Mouse (Mus musculus): Measurements from ENCODE around the gene Slc35f3.

Gene Slc35f3

GRCm38 (mm10) chr8:126327786-126328185 lies 29.4 kb downstream of the Slc35f3 start:
- WGBS = 42% methylated on average over 5 of the region's 5 CpGs

GRCm38 (mm10) chr8:126338864-126339263 lies 40.5 kb downstream of the Slc35f3 start:
- WGBS = 88% methylated on average over 3 of the region's 3 CpGs

- WGBS = 79% methylated on average over 3 of the region's 3 CpGs
These were observed 41.0 kb downstream of the Slc35f3 start for GRCm38 (mm10) chr8:126339357-126339756.

GRCm38 (mm10) chr8:126341200-126341599 lies 42.8 kb downstream of the Slc35f3 start:
- 56% methylated on average over 1 of the region's 1 CpGs for WGBS

- 80% methylated on average over 5 of the region's 5 CpGs for WGBS
These were observed 45.1 kb downstream of the Slc35f3 start for GRCm38 (mm10) chr8:126343427-126343826.

- 59% methylated on average over 4 of the region's 4 CpGs for WGBS
These were observed 46.7 kb downstream of the Slc35f3 start for GRCm38 (mm10) chr8:126345100-126345499.

GRCm38 (mm10) chr8:126353259-126353658 lies 54.9 kb downstream of the Slc35f3 start:
- 84% methylated on average over 1 of the region's 1 CpGs for WGBS

- WGBS = 63% methylated on average over 3 of the region's 3 CpGs
These were observed 59.6 kb downstream of the Slc35f3 start for GRCm38 (mm10) chr8:126357946-126358345.

GRCm38 (mm10) chr8:126359296-126359695 lies 60.9 kb downstream of the Slc35f3 start:
- WGBS = 62% methylated on average over 6 of the region's 6 CpGs

GRCm38 (mm10) chr8:126360106-126360505 lies 61.7 kb downstream of the Slc35f3 start:
- WGBS = 69% methylated on average over 11 of the region's 11 CpGs

GRCm38 (mm10) chr8:126360701-126361100 lies 62.3 kb downstream of the Slc35f3 start:
- WGBS = 66% methylated on average over 5 of the region's 5 CpGs

- WGBS = 77% methylated on average over 3 of the region's 3 CpGs
These were observed 67.9 kb downstream of the Slc35f3 start for GRCm38 (mm10) chr8:126366251-126366650.

- WGBS = 76% methylated on average over 10 of the region's 10 CpGs
These were observed 70.1 kb downstream of the Slc35f3 start for GRCm38 (mm10) chr8:126368349-126369054.

- WGBS = 86% methylated on average over 3 of the region's 3 CpGs
These were observed 73.5 kb downstream of the Slc35f3 start for GRCm38 (mm10) chr8:126371871-126372270.

- WGBS = 86% methylated on average over 6 of the region's 6 CpGs
These were observed 81.2 kb downstream of the Slc35f3 start for GRCm38 (mm10) chr8:126379580-126379979.

- WGBS = 61% methylated on average over 2 of the region's 2 CpGs
These were observed 81.8 kb downstream of the Slc35f3 start for GRCm38 (mm10) chr8:126380141-126380540.

GRCm38 (mm10) chr8:126381299-126381698 lies 82.9 kb downstream of the Slc35f3 start:
- WGBS = 86% methylated on average over 7 of the region's 7 CpGs

GRCm38 (mm10) chr8:126382216-126382615 lies 83.9 kb downstream of the Slc35f3 start:
- 58% methylated on average over 14 of the region's 14 CpGs for WGBS

GRCm38 (mm10) chr8:126382749-126383148 lies 84.4 kb downstream of the Slc35f3 start:
- 37% methylated on average over 5 of the region's 5 CpGs for WGBS

- WGBS = 92% methylated on average over 4 of the region's 4 CpGs
These were observed 89.2 kb downstream of the Slc35f3 start for GRCm38 (mm10) chr8:126387566-126387965.

- 36% methylated on average over 2 of the region's 2 CpGs for WGBS
These were observed 93.2 kb downstream of the Slc35f3 start for GRCm38 (mm10) chr8:126391541-126391940.

- 59% methylated on average over 9 of the region's 9 CpGs for WGBS
These were observed 97.0 kb downstream of the Slc35f3 start for GRCm38 (mm10) chr8:126395386-126395785.

- WGBS = 36% methylated on average over 5 of the region's 5 CpGs
These were observed 97.6 kb downstream of the Slc35f3 start for GRCm38 (mm10) chr8:126395917-126396316.

GRCm38 (mm10) chr8:126398349-126398748 lies 100.0 kb downstream of the Slc35f3 start:
- WGBS = 81% methylated on average over 3 of the region's 3 CpGs
